Mouse (Mus musculus) limb, embryonic 12.5 days (tissue): ENCODE measurements around the gene Uap1. TPM values are rescaled to one million over a fixed set of nuclear protein-coding genes. Genes with fewer than 3 reads are reported as not detected.
"Not testable (repeated sequence)": the region's sequence is repeated elsewhere in the genome, so short reads cannot be mapped to it uniquely, and the experiment has no call there.

Source experiments
- ATAC-seq: fragments of 200-750 bp; cut with Nextera tagmentation; 2 replicates; pipeline ENCODE4 v1.8.0; 2017; ENCODE audit warnings: low read depth, moderate TSS enrichment; ENCODE audit not compliant: insufficient number of reproducible peaks, insufficient read depth, low FRiP score, low TSS enrichment
- H3K27ac ChIP-seq: fragments of 300-500 bp; sonication (generic); 2 replicates; pipeline ENCODE4 v1.5.1; 2016; ENCODE audit warnings: mild to moderate bottlenecking, moderate library complexity
- H3K27me3 ChIP-seq: fragments of 300-500 bp; sonication (generic); 2 replicates; pipeline ENCODE4 v1.6.1; 2016; ENCODE audit warnings: mild to moderate bottlenecking, moderate library complexity
- H3K36me3 ChIP-seq: fragments of 300-500 bp; sonication (generic); 2 replicates; pipeline ENCODE4 v1.6.1; 2016; ENCODE audit warnings: mild to moderate bottlenecking, moderate library complexity
- H3K4me1 ChIP-seq: fragments of 300-500 bp; sonication (generic); replicated peaks from 2 replicates; pipeline ENCODE4 v1.6.1; 2016
- H3K4me2 ChIP-seq: fragments of 300-500 bp; sonication (generic); 2 replicates; pipeline ENCODE4 v1.6.1; 2016; ENCODE audit warnings: mild to moderate bottlenecking, moderate library complexity
- H3K4me3 ChIP-seq: fragments of 300-500 bp; sonication (generic); replicated peaks from 2 replicates; pipeline ENCODE4 v1.5.1; 2016; ENCODE audit warnings: mild to moderate bottlenecking
- H3K9ac ChIP-seq: fragments of 300-500 bp; sonication (generic); replicated peaks from 2 replicates; pipeline ENCODE4 v1.6.1; 2016; ENCODE audit warnings: mild to moderate bottlenecking, moderate library complexity
- H3K9me3 ChIP-seq: fragments of 300-500 bp; sonication (generic); 2 replicates; pipeline ENCODE4 v1.6.1; 2016; ENCODE audit warnings: mild to moderate bottlenecking, moderate library complexity
- WGBS: fragments of 180-500 bp; shearing (Covaris S2); methylation state at CpG from one replicate; pipeline ENCODE4 v1.1.7; 2016; 5-methylcytosine and 5-hydroxymethylcytosine counted together
- polyA plus RNA-seq: library from polyadenylated mRNA; unstranded; fragments of >200 nt; fragmentation: Nextera tagmentation; extraction: Ambion mirVana; gene quantifications from 2 replicates; pipeline ENCODE4 v1.2.1, GENCODE M21; 2016

The Uap1 gene
- polyA plus RNA-seq, 1 experiment from 2014 or later, result 69.0 TPM

DNA sequence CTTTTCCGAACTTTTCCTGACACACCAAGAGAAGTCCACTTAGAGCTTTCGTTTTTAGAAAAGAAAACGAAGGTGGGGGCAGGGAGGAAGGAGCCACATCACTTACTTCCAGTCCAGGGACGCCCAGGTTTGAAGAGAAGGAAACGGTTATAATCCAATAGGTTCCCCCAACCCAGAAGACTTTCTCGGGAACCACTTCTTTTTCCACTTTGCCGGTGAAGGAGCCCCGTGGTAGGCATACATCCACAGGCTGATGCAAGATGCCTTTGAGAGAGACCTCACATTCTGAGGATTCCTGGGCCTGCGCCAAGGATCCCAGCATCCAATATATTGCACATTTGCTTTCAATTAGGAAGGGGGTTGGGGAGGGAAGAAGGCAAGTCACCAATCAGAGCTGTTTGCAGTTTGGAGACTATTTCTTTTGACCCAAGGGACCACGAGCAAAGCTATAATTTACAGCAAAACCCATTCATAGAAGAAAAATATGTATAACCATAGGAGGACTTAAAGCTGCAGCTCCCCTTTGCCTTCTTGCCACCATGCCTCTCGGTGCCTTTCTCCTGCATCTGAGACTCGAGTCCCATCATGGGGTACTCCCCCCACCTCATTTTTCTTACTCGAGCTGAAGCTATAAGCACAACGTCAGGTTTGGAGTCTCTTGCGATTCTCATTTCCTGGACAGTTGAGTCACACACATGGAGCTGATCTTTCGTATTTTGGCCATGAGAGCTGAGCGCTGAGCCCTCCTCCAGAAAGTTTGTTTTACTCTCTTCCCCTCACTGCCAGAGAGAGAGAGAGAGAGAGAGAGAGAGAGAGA lies 64.0 kb downstream of the Uap1 start, which contains the start of gene Ddr2:
Gene Ddr2 (minus strand): TSS at position 247 of the 817 bp plus-strand sequence.
- peaks cover 41% of the 10 kb centered on the region for H3K4me1 ChIP-seq
- H3K4me3 ChIP-seq, result peak within 1 kb of the TSS; percentile 62
- peak within 1 kb of the TSS; percentile 69 for H3K4me2 ChIP-seq
- peak within 1 kb of the TSS; percentile 70 for H3K9ac ChIP-seq
- H3K27me3 ChIP-seq, result no peaks in the 10 kb centered on the region
- H3K9me3 ChIP-seq, result no peaks in the 10 kb centered on the region
- peak; percentile 87 for ATAC-seq
- 13% methylated on average over 17 of the region's 17 CpGs for WGBS
- 0 out of 2 replicates have a peak, but pooled peaks cover 3% of the 10 kb centered on the region for H3K36me3 ChIP-seq
- peak within 1 kb of the TSS; percentile 99 for H3K27ac ChIP-seq

DNA sequence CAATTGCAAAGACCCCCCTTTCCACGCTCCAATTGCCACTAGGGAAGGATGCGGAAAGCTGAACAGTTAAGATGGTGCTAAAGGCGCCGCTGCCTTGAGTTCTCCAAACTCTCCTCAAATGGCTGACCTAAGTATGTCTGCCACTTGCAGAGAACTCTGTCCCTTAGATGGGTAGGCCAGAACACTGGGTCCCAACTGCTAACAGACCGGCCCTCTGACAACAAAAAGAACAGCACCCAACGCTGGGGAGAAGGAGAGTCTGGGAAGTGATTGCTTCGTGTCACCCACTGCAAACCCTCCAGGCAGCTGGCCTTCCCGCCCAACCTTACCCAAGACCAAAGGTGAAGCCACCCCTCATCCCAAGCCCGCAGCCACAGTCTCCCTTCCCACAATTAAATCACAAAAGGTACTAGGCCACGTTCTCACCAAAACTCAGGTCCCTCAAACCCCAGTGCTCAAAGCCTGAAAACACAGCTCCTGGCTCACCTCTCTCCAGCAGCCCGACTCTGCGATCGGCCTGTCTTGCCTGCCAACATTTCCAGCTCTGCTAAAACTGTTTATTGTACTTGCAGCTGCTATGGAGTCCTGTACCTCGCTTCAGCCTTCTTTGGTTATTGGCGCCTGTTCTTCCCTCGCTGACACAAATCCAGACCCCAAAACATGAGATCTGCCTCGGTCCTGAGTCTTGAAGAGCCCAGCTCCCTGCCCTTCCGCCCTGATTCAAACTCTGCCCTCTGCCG lies 64.8 kb downstream of the Uap1 start:
- Histone ChIP-seq H3K27ac (peak overlapping the region; percentile 99), H3K4me2 (peak overlapping the region; percentile 69), H3K9ac (peak overlapping the region; percentile 70), H3K4me3 (peak overlapping the region; percentile 62), H3K4me1 (peaks cover 44% of the 10 kb centered on the region), H3K9me3 (no peaks in the 10 kb centered on the region), H3K36me3 (peaks cover 6% of the 10 kb centered on the region; the same call in 1 of the 2 replicates), H3K27me3 (no peaks in the 10 kb centered on the region)
- peak; percentile 42 for ATAC-seq
- WGBS, result 30% methylated on average over 19 of the region's 19 CpGs

DNA sequence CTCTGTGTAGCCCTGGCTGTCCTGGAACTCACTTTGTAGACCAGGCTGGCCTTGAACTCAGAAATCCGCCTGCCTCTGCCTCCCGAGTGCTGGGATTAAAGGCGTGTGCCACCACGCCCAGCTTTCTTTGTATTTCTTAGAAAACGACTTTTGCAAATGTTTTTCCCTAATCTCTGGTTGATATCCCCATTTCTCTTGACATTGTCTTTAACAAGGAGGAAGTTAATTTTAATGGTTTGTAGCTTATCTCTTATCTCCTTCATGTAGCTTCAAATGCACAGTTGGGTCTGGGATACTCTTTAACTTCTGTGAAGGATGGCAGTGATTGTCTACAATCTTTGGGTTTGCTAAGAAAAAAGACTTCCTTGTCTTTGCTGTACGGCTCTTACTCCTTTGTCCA lies 71.9 kb downstream of the Uap1 start:
- H3K4me2 ChIP-seq, H3K4me3 ChIP-seq, H3K9ac ChIP-seq, H3K9me3 ChIP-seq, ATAC-seq, H3K27me3 ChIP-seq, H3K27ac ChIP-seq: not testable (repeated sequence)
- Histone ChIP-seq H3K36me3 (peaks cover 17% of the 10 kb centered on the region; the same call in 1 of the 2 replicates), H3K4me1 (peaks cover 10% of the 10 kb centered on the region)
- WGBS, result 90% methylated on average over 6 of the region's 6 CpGs

Other genes starting within 250 kb of the Uap1 start
- gene Ccdc190, start 246.3 kb downstream of the Uap1 start, polyA plus RNA-seq, result not detected in 2 replicates
- gene Hsd17b7, start 205.7 kb downstream of the Uap1 start, polyA plus RNA-seq, result 15.5 and 16.5 TPM in 2 replicates
- gene Ddr2, start 64.2 kb downstream of the Uap1 start, polyA plus RNA-seq, result 111 and 112 TPM in 2 replicates
- gene Uhmk1, start 40.4 kb upstream of the Uap1 start, polyA plus RNA-seq, result 7.7 and 8.9 TPM in 2 replicates
- not detected in 2 replicates for gene Sh2d1b2, start 57.8 kb upstream of the Uap1 start, polyA plus RNA-seq
- not detected in 2 replicates for gene Sh2d1b1, start 102.4 kb upstream of the Uap1 start, polyA plus RNA-seq
- 3.3 and 4.5 TPM in 2 replicates for gene Gm7694, start 131.4 kb upstream of the Uap1 start, polyA plus RNA-seq
- 1.2 and 1.5 TPM in 2 replicates for gene Spata46, start 133.8 kb upstream of the Uap1 start, polyA plus RNA-seq